Mouse (Mus musculus): ENCODE results near the gene Olfr738.

DNA sequence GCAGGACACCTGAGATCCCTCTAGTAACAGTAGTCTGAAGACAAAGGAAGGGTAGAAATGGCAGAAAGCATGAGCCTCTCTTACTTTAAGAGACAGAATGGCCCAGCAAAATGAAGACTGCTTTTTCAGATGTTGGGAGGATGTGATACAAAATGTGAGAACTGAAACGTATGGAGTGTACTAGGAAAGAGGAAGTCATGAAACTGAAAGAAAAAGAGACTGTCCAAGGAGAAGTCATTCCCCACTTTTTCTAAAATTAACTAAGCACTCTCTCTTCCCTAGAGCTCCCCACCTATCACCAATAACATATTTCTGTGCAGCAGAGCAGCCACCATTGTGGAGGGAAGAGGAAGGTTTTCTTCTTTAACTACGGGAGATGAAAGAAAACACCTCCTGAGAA lies 49.8 kb upstream of the Olfr738 start, which contains the start of gene Tlr11:
- TF ChIP-seq CTCF (IDR thresholded peaks at IDR 0.05): no peak
- no peak for TF ChIP-seq EP300 (IDR thresholded peaks at IDR 0.05)

Measured in lung, postnatal 0 days (tissue).